Mouse (Mus musculus): ENCODE data around the gene Mark4. TPM values are rescaled to one million over a fixed set of nuclear protein-coding genes. Genes with fewer than 3 reads are reported as not detected.

The Mark4 gene
- polyA plus RNA-seq, 1 experiment from 2014 or later = 5.2 TPM

GRCm38 (mm10) chr7:19378049-19378448, 80.6 kb downstream of the Mark4 start:
- no peak for ATAC-seq (ENCODE audit: low read depth)
- no peaks in the 10 kb centered on the region for H3K27me3 ChIP-seq (ENCODE audit: control insufficient read depth, insufficient read depth, low read depth, low read length)
- H3K27ac ChIP-seq (ENCODE audit: low read length) = no peak overlapping the region
- no peak overlapping the region for H3K9ac ChIP-seq (ENCODE audit: low read length)
- WGBS = 66% methylated on average over 7 of the region's 8 CpGs
- H3K4me1 ChIP-seq (replicated peaks; ENCODE audit: control insufficient read depth, insufficient read depth, low read length) = peaks cover 7% of the 10 kb centered on the region
- no peaks in the 10 kb centered on the region for H3K36me3 ChIP-seq (ENCODE audit: control insufficient read depth, insufficient read depth, low read length)
- H3K4me3 ChIP-seq (ENCODE audit: low read length) = no peak overlapping the region
- H3K4me2 ChIP-seq (ENCODE audit: low read depth, low read length) = no peak overlapping the region
- no peaks in the 10 kb centered on the region for H3K9me3 ChIP-seq (ENCODE audit: control insufficient read depth, low read length)

GRCm38 (mm10) chr7:19376019-19376418, 82.6 kb downstream of the Mark4 start:
- Histone ChIP-seq H3K4me2 (ENCODE audit: low read depth, low read length) (no peak overlapping the region), H3K27ac (ENCODE audit: low read length) (no peak overlapping the region), H3K36me3 (ENCODE audit: control insufficient read depth, insufficient read depth, low read length) (no peaks in the 10 kb centered on the region), H3K27me3 (ENCODE audit: control insufficient read depth, insufficient read depth, low read depth, low read length) (no peaks in the 10 kb centered on the region), H3K4me3 (ENCODE audit: low read length) (no peak overlapping the region), H3K4me1 (replicated peaks; ENCODE audit: control insufficient read depth, insufficient read depth, low read length) (no peaks in the 10 kb centered on the region), H3K9me3 (ENCODE audit: control insufficient read depth, low read length) (no peaks in the 10 kb centered on the region), H3K9ac (ENCODE audit: low read length) (no peak overlapping the region)
- ATAC-seq (ENCODE audit: low read depth) = 0 out of 2 replicates have a peak, but pooled peaks have one; percentile 11
- 67% methylated on average over 4 of the region's 4 CpGs for WGBS

GRCm38 (mm10) chr7:19375368-19375767, 83.3 kb downstream of the Mark4 start:
- 72% methylated on average over 18 of the region's 18 CpGs for WGBS
- Histone ChIP-seq H3K4me3 (ENCODE audit: low read length) (no peak overlapping the region), H3K36me3 (ENCODE audit: control insufficient read depth, insufficient read depth, low read length) (no peaks in the 10 kb centered on the region), H3K9me3 (ENCODE audit: control insufficient read depth, low read length) (no peaks in the 10 kb centered on the region), H3K27ac (ENCODE audit: low read length) (no peak overlapping the region), H3K4me2 (ENCODE audit: low read depth, low read length) (no peak overlapping the region), H3K27me3 (ENCODE audit: control insufficient read depth, insufficient read depth, low read depth, low read length) (no peaks in the 10 kb centered on the region), H3K4me1 (replicated peaks; ENCODE audit: control insufficient read depth, insufficient read depth, low read length) (no peaks in the 10 kb centered on the region), H3K9ac (ENCODE audit: low read length) (no peak overlapping the region)
- ATAC-seq (ENCODE audit: low read depth) = no peak

MicroRNA genes within 50 kb of the gene (microRNA counts, 519-probe panel; counts per million panel counts)
- microRNA mmu-miR-343 = not detected

Small RNA genes within 50 kb of the gene (microRNA-seq; reads per million reads assigned to microRNA genes)
- not detected for gene Mir343

Other genes starting within 250 kb of the Mark4 start
- gene Gpr4, start 246.3 kb downstream of the Mark4 start, polyA plus RNA-seq (2015; fragmentation: Nextera tagmentation; extraction: Ambion mirVana) = 2.1 and 2.6 TPM in 2 replicates
- gene Opa3, start 230.5 kb downstream of the Mark4 start, polyA plus RNA-seq (2015; fragmentation: Nextera tagmentation; extraction: Ambion mirVana) = 29.9 and 31.5 TPM in 2 replicates
- gene Vasp, start 187.0 kb downstream of the Mark4 start, polyA plus RNA-seq (2015; fragmentation: Nextera tagmentation; extraction: Ambion mirVana) = 103 and 105 TPM in 2 replicates
- gene Ppm1n, start 178.8 kb downstream of the Mark4 start, polyA plus RNA-seq (2015; fragmentation: Nextera tagmentation; extraction: Ambion mirVana) = not detected in 2 replicates
- gene Rtn2, start 176.2 kb downstream of the Mark4 start, polyA plus RNA-seq (2015; fragmentation: Nextera tagmentation; extraction: Ambion mirVana) = 13.8 and 17.5 TPM in 2 replicates
- gene Fosb, start 148.8 kb downstream of the Mark4 start, polyA plus RNA-seq (2015; fragmentation: Nextera tagmentation; extraction: Ambion mirVana) = 0.20 and 0.31 TPM in 2 replicates
- gene Ercc1, start 114.0 kb downstream of the Mark4 start, polyA plus RNA-seq (2015; fragmentation: Nextera tagmentation; extraction: Ambion mirVana) = 79.9 and 82.5 TPM in 2 replicates
- gene Cd3eap, start 99.3 kb downstream of the Mark4 start, polyA plus RNA-seq (2015; fragmentation: Nextera tagmentation; extraction: Ambion mirVana) = 17.2 and 17.3 TPM in 2 replicates
- 4.9 TPM in 2 replicates for gene Ppp1r13l, start 99.1 kb downstream of the Mark4 start, polyA plus RNA-seq (2015; fragmentation: Nextera tagmentation; extraction: Ambion mirVana)
- 15.9 and 17.4 TPM in 2 replicates for gene Ercc2, start 76.8 kb downstream of the Mark4 start, polyA plus RNA-seq (2015; fragmentation: Nextera tagmentation; extraction: Ambion mirVana)
- 17.5 and 19.7 TPM in 2 replicates for gene Klc3, start 54.7 kb downstream of the Mark4 start, polyA plus RNA-seq (2015; fragmentation: Nextera tagmentation; extraction: Ambion mirVana)
- gene Ckm, start 54.0 kb downstream of the Mark4 start, polyA plus RNA-seq (2015; fragmentation: Nextera tagmentation; extraction: Ambion mirVana) = 78.9 and 137 TPM in 2 replicates
- gene Exoc3l2, start 4.5 kb upstream of the Mark4 start, polyA plus RNA-seq (2015; fragmentation: Nextera tagmentation; extraction: Ambion mirVana) = 0.72 and 1.1 TPM in 2 replicates
- gene Bloc1s3, start 49.5 kb upstream of the Mark4 start, polyA plus RNA-seq (2015; fragmentation: Nextera tagmentation; extraction: Ambion mirVana) = 1.4 TPM in 2 replicates
- gene Trappc6a, start 49.6 kb upstream of the Mark4 start, polyA plus RNA-seq (2015; fragmentation: Nextera tagmentation; extraction: Ambion mirVana) = 104 and 111 TPM in 2 replicates
- gene Nkpd1, start 59.0 kb upstream of the Mark4 start, polyA plus RNA-seq (2015; fragmentation: Nextera tagmentation; extraction: Ambion mirVana) = 0.16 TPM in 1 of 2 replicates, not detected in the other
- 18.3 and 21.4 TPM in 2 replicates for gene Ppp1r37, start 104.3 kb upstream of the Mark4 start, polyA plus RNA-seq (2015; fragmentation: Nextera tagmentation; extraction: Ambion mirVana)
- gene Zfp296, start 118.5 kb upstream of the Mark4 start, polyA plus RNA-seq (2015; fragmentation: Nextera tagmentation; extraction: Ambion mirVana) = 0.40 and 0.57 TPM in 2 replicates
- gene Gemin7, start 118.8 kb upstream of the Mark4 start, polyA plus RNA-seq (2015; fragmentation: Nextera tagmentation; extraction: Ambion mirVana) = 156 and 170 TPM in 2 replicates
- 41.4 and 43.5 TPM in 2 replicates for gene Clasrp, start 145.7 kb upstream of the Mark4 start, polyA plus RNA-seq (2015; fragmentation: Nextera tagmentation; extraction: Ambion mirVana)
- gene Relb, start 170.6 kb upstream of the Mark4 start, polyA plus RNA-seq (2015; fragmentation: Nextera tagmentation; extraction: Ambion mirVana) = 8.9 and 9.7 TPM in 2 replicates
- 70.3 and 73.5 TPM in 2 replicates for gene Clptm1, start 206.2 kb upstream of the Mark4 start, polyA plus RNA-seq (2015; fragmentation: Nextera tagmentation; extraction: Ambion mirVana)
- 3.3 and 20.9 TPM in 2 replicates for gene Apoc2, start 219.1 kb upstream of the Mark4 start, polyA plus RNA-seq (2015; fragmentation: Nextera tagmentation; extraction: Ambion mirVana)
- not detected in 2 replicates for gene Gm44805, start 222.6 kb upstream of the Mark4 start, polyA plus RNA-seq (2015; fragmentation: Nextera tagmentation; extraction: Ambion mirVana)
- 0.34 and 6.1 TPM in 2 replicates for gene Apoc4, start 222.7 kb upstream of the Mark4 start, polyA plus RNA-seq (2015; fragmentation: Nextera tagmentation; extraction: Ambion mirVana)
- gene Apoc1, start 233.8 kb upstream of the Mark4 start, polyA plus RNA-seq (2015; fragmentation: Nextera tagmentation; extraction: Ambion mirVana) = 28.4 and 34.9 TPM in 2 replicates
- 470 and 554 TPM in 2 replicates for gene Apoe, start 240.4 kb upstream of the Mark4 start, polyA plus RNA-seq (2015; fragmentation: Nextera tagmentation; extraction: Ambion mirVana)

Data from lung, embryonic 16.5 days (tissue).